Mouse (Mus musculus): ENCODE measurements around the gene Rasgrp3.

DNA sequence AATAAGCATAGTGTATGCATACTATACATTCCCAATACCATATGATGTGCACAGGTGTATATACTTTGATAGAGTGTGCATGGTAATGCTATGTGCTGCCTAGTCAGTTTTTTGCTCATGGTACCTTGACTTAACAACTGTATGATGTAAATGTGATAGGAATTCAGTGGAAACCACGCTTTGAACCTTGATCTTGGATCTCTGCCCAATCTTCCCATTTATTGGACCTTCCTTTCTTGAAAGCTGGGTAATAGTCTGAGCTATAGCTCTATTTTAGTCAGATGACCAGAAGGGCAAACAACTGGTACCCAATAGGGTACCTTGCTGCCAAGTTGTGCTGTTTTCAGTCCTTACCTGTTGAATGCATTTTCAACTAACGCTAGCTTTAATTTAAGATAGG is 31.8 kb downstream of the Rasgrp3 start:
- TF ChIP-seq CTCF (IDR thresholded peaks at IDR 0.05; ENCODE audit: extremely low read depth, insufficient read length, insufficient replicate concordance, low read depth, low read length) (no peak), POLR2A (IDR thresholded peaks at IDR 0.05; ENCODE audit: low read depth, low read length) (no peak)
